Comparison of ENCODE assay signal across 23 mouse cellular contexts in the genomic region with DNA sequence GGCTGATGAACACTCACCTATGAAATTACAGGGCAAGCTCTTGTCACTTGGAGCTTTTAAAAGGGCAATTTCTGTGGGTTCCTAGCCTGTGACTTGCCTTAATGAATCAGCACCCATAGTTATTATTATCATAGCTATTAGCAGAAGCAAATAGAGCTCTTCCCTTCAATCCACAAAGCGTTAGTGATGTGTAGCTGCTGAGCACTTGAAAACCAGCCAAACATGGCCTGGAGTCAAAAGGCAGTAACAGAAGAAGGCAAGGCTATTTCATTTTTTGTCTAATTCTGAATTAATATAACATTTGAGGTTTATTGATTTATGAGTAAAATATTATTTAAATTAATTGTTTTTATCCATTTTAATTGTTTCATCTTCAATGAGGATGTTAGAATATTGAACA.
A peak's percentile ranks its signal among the peaks of the same experiment; 100 is the strongest.
DNase-seq lines count a peak whose midpoint lies in the region; ATAC-seq and TF ChIP-seq lines count a peak whose summit lies in the region.
"Had no signal": no experiment of that assay in that cellular context is flagged by ENCODE, and none has a peak within 500 bp of the region (broad histone marks: within the 10 kb centered on the region; RNA-seq: fewer than 3 reads in every experiment).

No protein-coding gene starts in this region.

- no peak overlapping the region for H3K9ac ChIP-seq in hindbrain, postnatal 0 days (replicated peaks; ENCODE audit: low read length)
- no peak overlapping the region for H3K9ac ChIP-seq in hindbrain, embryonic 14.5 days
- no peak overlapping the region for H3K9ac ChIP-seq in lung, embryonic 16.5 days (ENCODE audit: low read length)
- H3K9ac ChIP-seq: embryonic facial prominence, embryonic 12.5 days; embryonic facial prominence, embryonic 15.5 days; forebrain, postnatal 0 days; hindbrain, embryonic 12.5 days had no signal

- 50% methylated on average over 1 of the region's 1 CpGs for WGBS in hindbrain, postnatal 0 days
- whole genome bisulfite sequencing in hindbrain, embryonic 14.5 days: 81% methylated on average over 1 of the region's 1 CpGs
- 41% methylated on average over 1 of the region's 1 CpGs for WGBS in lung, embryonic 16.5 days
- WGBS in lung, adult 2 months: 58% methylated on average over 1 of the region's 1 CpGs

- no peak overlapping the region for H3K27ac ChIP-seq in hindbrain, postnatal 0 days
- no peak overlapping the region for H3K27ac ChIP-seq in hindbrain, embryonic 14.5 days
- no peak overlapping the region for H3K27ac ChIP-seq in lung, embryonic 16.5 days (ENCODE audit: low read length)
- H3K27ac ChIP-seq: embryonic facial prominence, embryonic 12.5 days; embryonic facial prominence, embryonic 15.5 days; gastrocnemius, adult 2 months; hindbrain, embryonic 12.5 days had no signal

- H3K4me2 ChIP-seq in hindbrain, postnatal 0 days (ENCODE audit: low read depth, low read length): no peak overlapping the region
- H3K4me2 ChIP-seq in hindbrain, embryonic 14.5 days (replicated peaks): no peak overlapping the region
- no peak overlapping the region for H3K4me2 ChIP-seq in lung, embryonic 16.5 days (ENCODE audit: low read depth, low read length)
- H3K4me2 ChIP-seq: embryonic facial prominence, embryonic 12.5 days; embryonic facial prominence, embryonic 15.5 days; heart, embryonic 11.5 days; hindbrain, embryonic 12.5 days had no signal

- H3K4me3 ChIP-seq in hindbrain, postnatal 0 days (ENCODE audit: low read length): no peak overlapping the region
- H3K4me3 ChIP-seq in hindbrain, embryonic 14.5 days (replicated peaks; ENCODE audit: low read length): no peak overlapping the region
- no peak overlapping the region for H3K4me3 ChIP-seq in lung, embryonic 16.5 days (ENCODE audit: low read length)
- H3K4me3 ChIP-seq in lung, adult 2 months (replicated peaks; ENCODE audit: extremely low read depth, low read depth, low read length): no peak overlapping the region
- H3K4me3 ChIP-seq: embryonic facial prominence, embryonic 12.5 days; embryonic facial prominence, embryonic 15.5 days; gastrocnemius, adult 2 months; hindbrain, embryonic 12.5 days had no signal

- TF ChIP-seq CTCF in hindbrain, postnatal 0 days (IDR thresholded peaks at IDR 0.05; ENCODE audit: low read depth): no peak
- TF ChIP-seq CTCF in lung, adult 2 months (IDR thresholded peaks at IDR 0.05; ENCODE audit: insufficient read depth, low read length): no peak

- H3K4me1 ChIP-seq in hindbrain, postnatal 0 days (ENCODE audit: insufficient read depth, low read length): no peaks in the 10 kb centered on the region
- H3K4me1 ChIP-seq in hindbrain, embryonic 14.5 days (replicated peaks; ENCODE audit: control insufficient read depth, insufficient read depth, low read length): no peaks in the 10 kb centered on the region
- peaks cover 3% of the 10 kb centered on the region; the same call in 1 of the 2 replicates for H3K4me1 ChIP-seq in lung, embryonic 16.5 days (replicated peaks; ENCODE audit: control insufficient read depth, insufficient read depth, low read length)
- H3K4me1 ChIP-seq in lung, adult 2 months (ENCODE audit: control insufficient read depth, insufficient read depth, low read length): no peaks in the 10 kb centered on the region
- H3K4me1 ChIP-seq: embryonic facial prominence, embryonic 12.5 days had no signal

- DNase-seq in hindbrain, postnatal 0 days (ENCODE audit: low spot score): peak; percentile 15
- no peak for DNase-seq in hindbrain, embryonic 14.5 days (ENCODE audit: low spot score)
- DNase-seq in lung, adult 2 months: no peak
- DNase-seq in adipocyte (ENCODE audit: low spot score): peak; percentile 7
- DNase-seq in brain, adult 2 months (ENCODE audit: low read depth, low spot score): peak; percentile 11
- no peak for DNase-seq in kidney, adult 8-10 months
- no peak for DNase-seq in layer of hippocampus, adult 18-20 months (ENCODE audit: low spot score in 2 of 2)
- DNase-seq: adrenal gland, adult 8-10 months; adrenal gland, postnatal 25 days; cerebellum, adult 11 months; cerebellum, adult 2 months; forebrain, postnatal 0 days; gastrocnemius, adult 2 months; gastrocnemius, postnatal 14 days; heart, adult 11 months had no signal

- no peaks in the 10 kb centered on the region for H3K27me3 ChIP-seq in hindbrain, postnatal 0 days (ENCODE audit: insufficient read depth, low read length)
- no peaks in the 10 kb centered on the region for H3K27me3 ChIP-seq in hindbrain, embryonic 14.5 days (ENCODE audit: control insufficient read depth, insufficient read depth, low read length)
- no peaks in the 10 kb centered on the region for H3K27me3 ChIP-seq in lung, embryonic 16.5 days (ENCODE audit: control insufficient read depth, insufficient read depth, low read depth, low read length)
- H3K27me3 ChIP-seq: embryonic facial prominence, embryonic 12.5 days; embryonic facial prominence, embryonic 15.5 days; hindbrain, embryonic 12.5 days had no signal

- no peak for ATAC-seq in hindbrain, postnatal 0 days
- no peak for ATAC-seq in hindbrain, embryonic 14.5 days (ENCODE audit: low FRiP score)
- 0 out of 2 replicates have a peak, but pooled peaks have one; percentile 43 for ATAC-seq in lung, embryonic 16.5 days (ENCODE audit: low read depth)
- ATAC-seq: CD4-positive, CD25-positive, alpha-beta regulatory T cell, adult 4 months; forebrain, embryonic 14.5 days; forebrain, postnatal 0 days; hindbrain, embryonic 16.5 days had no signal

- no peak for TF ChIP-seq POLR2A in lung, adult 2 months (IDR thresholded peaks at IDR 0.05; ENCODE audit: borderline replicate concordance, extremely low read depth, low read depth, low read length)

- no peaks in the 10 kb centered on the region for H3K36me3 ChIP-seq in hindbrain, postnatal 0 days (ENCODE audit: insufficient read depth, low read length)
- no peaks in the 10 kb centered on the region for H3K36me3 ChIP-seq in hindbrain, embryonic 14.5 days (replicated peaks; ENCODE audit: control insufficient read depth, insufficient read depth)
- H3K36me3 ChIP-seq in lung, embryonic 16.5 days (ENCODE audit: control insufficient read depth, insufficient read depth, low read length): no peaks in the 10 kb centered on the region
- H3K36me3 ChIP-seq: embryonic facial prominence, embryonic 12.5 days; embryonic facial prominence, embryonic 15.5 days; hindbrain, embryonic 12.5 days had no signal

- no peaks in the 10 kb centered on the region for H3K9me3 ChIP-seq in hindbrain, postnatal 0 days (ENCODE audit: low read length)
- no peaks in the 10 kb centered on the region for H3K9me3 ChIP-seq in hindbrain, embryonic 14.5 days (ENCODE audit: control insufficient read depth, low read length)
- no peaks in the 10 kb centered on the region for H3K9me3 ChIP-seq in lung, embryonic 16.5 days (ENCODE audit: control insufficient read depth, low read length)
- H3K9me3 ChIP-seq: embryonic facial prominence, embryonic 12.5 days; embryonic facial prominence, embryonic 15.5 days; hindbrain, embryonic 12.5 days had no signal

Comparison
In these comparisons a context has a peak if more than half of its experiments do, and no peak if none do; other contexts are left out.
1. DNase-seq: peak in hindbrain, postnatal 0 days (single experiment), adipocyte (single experiment) and brain, adult 2 months (single experiment); none in hindbrain, embryonic 14.5 days (single experiment), lung, adult 2 months (single experiment), kidney, adult 8-10 months (0 of 2) and layer of hippocampus, adult 18-20 months (0 of 2).